Mouse (Mus musculus) hindbrain, embryonic 15.5 days (tissue): Measurements from ENCODE around the gene Tbce. TPM values are rescaled to one million over a fixed set of nuclear protein-coding genes. Genes with fewer than 3 reads are reported as not detected.
A peak's percentile ranks its signal among the peaks of the same experiment; 100 is the strongest.
"Not testable (repeated sequence)": the region's sequence is repeated elsewhere in the genome, so short reads cannot be mapped to it uniquely, and the experiment has no call there.

ENCODE experiments used
- ATAC-seq: fragments of 200-750 bp; cut with Nextera tagmentation; 2 replicates; pipeline ENCODE4 v1.8.0; 2017; ENCODE audit warnings: low read depth, moderate number of reproducible peaks, moderate TSS enrichment; ENCODE audit not compliant: low FRiP score
- H3K27ac ChIP-seq: fragments of 300-500 bp; sonication (generic); replicated peaks from 2 replicates; pipeline ENCODE4 v1.5.1; 2015; ENCODE audit warnings: mild to moderate bottlenecking, inconsistent platforms
- H3K27me3 ChIP-seq: fragments of 300-500 bp; sonication (generic); 2 replicates; pipeline ENCODE4 v1.6.1; 2015; ENCODE audit warnings: control low read depth, inconsistent platforms
- H3K36me3 ChIP-seq: fragments of 300-500 bp; sonication (generic); 2 replicates; pipeline ENCODE4 v1.6.1; 2015; ENCODE audit warnings: control low read depth, inconsistent platforms
- H3K4me1 ChIP-seq: fragments of 300-500 bp; sonication (generic); replicated peaks from 2 replicates; pipeline ENCODE4 v1.6.1; 2015; ENCODE audit warnings: control low read depth, inconsistent platforms
- H3K4me2 ChIP-seq: fragments of 300-500 bp; sonication (generic); 2 replicates; pipeline ENCODE4 v1.6.1; 2015; ENCODE audit warnings: moderate library complexity, mild to moderate bottlenecking, inconsistent platforms
- H3K4me3 ChIP-seq: fragments of 300-500 bp; sonication (generic); 2 replicates; pipeline ENCODE4 v1.5.1; 2015; ENCODE audit warnings: mild to moderate bottlenecking, inconsistent platforms
- H3K9ac ChIP-seq: fragments of 300-500 bp; sonication (generic); 2 replicates; pipeline ENCODE4 v1.6.1; 2015; ENCODE audit warnings: inconsistent platforms
- H3K9me3 ChIP-seq: fragments of 300-500 bp; sonication (generic); 2 replicates; pipeline ENCODE4 v1.6.1; 2016; ENCODE audit warnings: control low read depth, inconsistent platforms
- WGBS: fragments of 180-500 bp; shearing (Covaris S2); methylation state at CpG from one replicate; pipeline ENCODE4 v1.1.7; 2015; 5-methylcytosine and 5-hydroxymethylcytosine counted together
- polyA plus RNA-seq: library from polyadenylated mRNA; unstranded; fragments of >200 nt; fragmentation: Nextera tagmentation; extraction: Ambion mirVana; gene quantifications from 2 replicates; pipeline ENCODE4 v1.2.1, GENCODE M21; 2015

Tbce gene
- polyA plus RNA-seq, 1 experiment from 2014 or later: 101 TPM

- Histone ChIP-seq H3K27ac (peak overlapping the region; percentile 98), H3K4me1 (peaks cover 41% of the 10 kb centered on the region), H3K9me3 (no peaks in the 10 kb centered on the region), H3K27me3 (no peaks in the 10 kb centered on the region), H3K36me3 (peaks cover 8% of the 10 kb centered on the region), H3K9ac (peak overlapping the region; percentile 87), H3K4me3 (peak overlapping the region; percentile 91), H3K4me2 (peak overlapping the region; percentile 66)
- 6% methylated on average over 11 of the region's 11 CpGs for WGBS
- ATAC-seq: no peak
Measured at GRCm38 (mm10) chr13:14062209-14063012, 23.0 kb upstream of the Tbce start.

- H3K27me3 ChIP-seq: no peaks in the 10 kb centered on the region
- no peak overlapping the region for H3K27ac ChIP-seq
- ATAC-seq: no peak
- peaks cover 27% of the 10 kb centered on the region for H3K36me3 ChIP-seq
- H3K4me3 ChIP-seq: no peak overlapping the region
- H3K4me1 ChIP-seq: peaks cover 24% of the 10 kb centered on the region
- no peak overlapping the region for H3K9ac ChIP-seq
- H3K4me2 ChIP-seq: no peak overlapping the region
- no peaks in the 10 kb centered on the region for H3K9me3 ChIP-seq
Measured at GRCm38 (mm10) chr13:14059582-14059981, 20.1 kb upstream of the Tbce start.

GRCm38 (mm10) chr13:14056801-14057200 lies 17.4 kb upstream of the Tbce start:
- Histone ChIP-seq H3K27me3 (no peaks in the 10 kb centered on the region), H3K4me1 (peaks cover 16% of the 10 kb centered on the region), H3K9me3 (no peaks in the 10 kb centered on the region), H3K4me3 (no peak overlapping the region), H3K9ac (no peak overlapping the region), H3K36me3 (peaks cover 53% of the 10 kb centered on the region), H3K4me2 (no peak overlapping the region), H3K27ac (no peak overlapping the region)
- ATAC-seq: no peak
- 93% methylated on average over 3 of the region's 3 CpGs for WGBS

- Histone ChIP-seq H3K27me3 (no peaks in the 10 kb centered on the region), H3K9me3 (no peaks in the 10 kb centered on the region), H3K4me2 (no peak overlapping the region), H3K4me1 (no peaks in the 10 kb centered on the region), H3K9ac (no peak overlapping the region), H3K27ac (no peak overlapping the region), H3K4me3 (no peak overlapping the region), H3K36me3 (peaks cover 67% of the 10 kb centered on the region)
- ATAC-seq: no peak
- 94% methylated on average over 1 of the region's 1 CpGs for WGBS
Measured at GRCm38 (mm10) chr13:14049878-14050277, 10.4 kb upstream of the Tbce start.

- Histone ChIP-seq H3K9me3 (no peaks in the 10 kb centered on the region), H3K27ac (no peak overlapping the region), H3K4me2 (no peak overlapping the region), H3K4me3 (no peak overlapping the region), H3K27me3 (no peaks in the 10 kb centered on the region), H3K4me1 (peaks cover 8% of the 10 kb centered on the region), H3K36me3 (peaks cover 22% of the 10 kb centered on the region), H3K9ac (no peak overlapping the region)
- ATAC-seq: no peak
- 80% methylated on average over 2 of the region's 2 CpGs for WGBS
Measured at GRCm38 (mm10) chr13:14044521-14044920, 5.1 kb upstream of the Tbce start.

- Histone ChIP-seq H3K4me1 (peaks cover 8% of the 10 kb centered on the region), H3K27ac (no peak overlapping the region), H3K4me3 (no peak overlapping the region), H3K36me3 (peaks cover 15% of the 10 kb centered on the region), H3K4me2 (no peak overlapping the region), H3K9me3 (no peaks in the 10 kb centered on the region), H3K27me3 (no peaks in the 10 kb centered on the region), H3K9ac (no peak overlapping the region)
- ATAC-seq: no peak
Measured at GRCm38 (mm10) chr13:14043851-14044250, 4.4 kb upstream of the Tbce start.

GRCm38 (mm10) chr13:14040186-14040585 lies 748 bp upstream of the Tbce start:
- WGBS: 36% methylated on average over 5 of the region's 5 CpGs
- Histone ChIP-seq H3K4me1 (peaks cover 21% of the 10 kb centered on the region), H3K9me3 (no peaks in the 10 kb centered on the region), H3K27ac (peak overlapping the region; percentile 100), H3K36me3 (no peaks in the 10 kb centered on the region), H3K27me3 (no peaks in the 10 kb centered on the region), H3K9ac (peak overlapping the region; percentile 90), H3K4me3 (peak overlapping the region; percentile 87), H3K4me2 (peak overlapping the region; percentile 85)
- no peak for ATAC-seq

- Histone ChIP-seq H3K4me3 (peak overlapping the region; percentile 87), H3K27ac (peak overlapping the region; percentile 100), H3K9ac (peak overlapping the region; percentile 90), H3K4me1 (peaks cover 21% of the 10 kb centered on the region), H3K4me2 (peak overlapping the region; percentile 85), H3K36me3 (no peaks in the 10 kb centered on the region), H3K9me3 (no peaks in the 10 kb centered on the region), H3K27me3 (no peaks in the 10 kb centered on the region)
- peak; percentile 73 for ATAC-seq
- under 1% methylated on average over 8 of the region's 8 CpGs for WGBS
Measured at GRCm38 (mm10) chr13:14038911-14039291, 537 bp downstream of the Tbce start.

- Histone ChIP-seq H3K4me1 (peaks cover 21% of the 10 kb centered on the region), H3K4me3 (no peak overlapping the region), H3K9me3 (no peaks in the 10 kb centered on the region), H3K36me3 (no peaks in the 10 kb centered on the region; the same call in 1 of the 2 replicates), H3K4me2 (no peak overlapping the region), H3K27me3 (no peaks in the 10 kb centered on the region), H3K9ac (no peak overlapping the region), H3K27ac (no peak overlapping the region)
- ATAC-seq: no peak
- WGBS: 92% methylated on average over 11 of the region's 11 CpGs
Measured at GRCm38 (mm10) chr13:14035875-14036630, 3.4 kb downstream of the Tbce start.

GRCm38 (mm10) chr13:14035352-14035751 lies 4.1 kb downstream of the Tbce start:
- not testable (repeated sequence) for ATAC-seq, H3K36me3 ChIP-seq, H3K27me3 ChIP-seq, H3K9me3 ChIP-seq, H3K9ac ChIP-seq, H3K4me3 ChIP-seq, H3K4me2 ChIP-seq, H3K27ac ChIP-seq
- H3K4me1 ChIP-seq: peaks cover 18% of the 10 kb centered on the region
- 89% methylated on average over 3 of the region's 3 CpGs for WGBS

- peaks cover 3% of the 10 kb centered on the region; the same call in 1 of the 2 replicates for H3K36me3 ChIP-seq
- peaks cover 13% of the 10 kb centered on the region for H3K4me1 ChIP-seq
- ATAC-seq: no peak
- no peaks in the 10 kb centered on the region for H3K9me3 ChIP-seq
- no peak overlapping the region for H3K9ac ChIP-seq
- H3K27ac ChIP-seq: no peak overlapping the region
- H3K27me3 ChIP-seq: no peaks in the 10 kb centered on the region
- no peak overlapping the region for H3K4me2 ChIP-seq
- H3K4me3 ChIP-seq: no peak overlapping the region
Measured at GRCm38 (mm10) chr13:14034073-14034348, 5.4 kb downstream of the Tbce start.

GRCm38 (mm10) chr13:14033309-14034072 lies 5.9 kb downstream of the Tbce start:
- Histone ChIP-seq H3K4me1 (peaks cover 9% of the 10 kb centered on the region), H3K4me2 (no peak overlapping the region), H3K27ac (no peak overlapping the region), H3K4me3 (no peak overlapping the region), H3K9me3 (no peaks in the 10 kb centered on the region), H3K27me3 (no peaks in the 10 kb centered on the region), H3K9ac (no peak overlapping the region), H3K36me3 (peaks cover 6% of the 10 kb centered on the region; the same call in 1 of the 2 replicates)
- ATAC-seq: no peak
- 92% methylated on average over 5 of the region's 5 CpGs for WGBS
